Mouse (Mus musculus): ENCODE measurements around the gene 1810049J17Rik. TPM values are rescaled to one million over a fixed set of nuclear protein-coding genes. Genes with fewer than 3 reads are reported as not detected.

Gene 1810049J17Rik
- polyA plus RNA-seq, 1 experiment = not detected

DNA sequence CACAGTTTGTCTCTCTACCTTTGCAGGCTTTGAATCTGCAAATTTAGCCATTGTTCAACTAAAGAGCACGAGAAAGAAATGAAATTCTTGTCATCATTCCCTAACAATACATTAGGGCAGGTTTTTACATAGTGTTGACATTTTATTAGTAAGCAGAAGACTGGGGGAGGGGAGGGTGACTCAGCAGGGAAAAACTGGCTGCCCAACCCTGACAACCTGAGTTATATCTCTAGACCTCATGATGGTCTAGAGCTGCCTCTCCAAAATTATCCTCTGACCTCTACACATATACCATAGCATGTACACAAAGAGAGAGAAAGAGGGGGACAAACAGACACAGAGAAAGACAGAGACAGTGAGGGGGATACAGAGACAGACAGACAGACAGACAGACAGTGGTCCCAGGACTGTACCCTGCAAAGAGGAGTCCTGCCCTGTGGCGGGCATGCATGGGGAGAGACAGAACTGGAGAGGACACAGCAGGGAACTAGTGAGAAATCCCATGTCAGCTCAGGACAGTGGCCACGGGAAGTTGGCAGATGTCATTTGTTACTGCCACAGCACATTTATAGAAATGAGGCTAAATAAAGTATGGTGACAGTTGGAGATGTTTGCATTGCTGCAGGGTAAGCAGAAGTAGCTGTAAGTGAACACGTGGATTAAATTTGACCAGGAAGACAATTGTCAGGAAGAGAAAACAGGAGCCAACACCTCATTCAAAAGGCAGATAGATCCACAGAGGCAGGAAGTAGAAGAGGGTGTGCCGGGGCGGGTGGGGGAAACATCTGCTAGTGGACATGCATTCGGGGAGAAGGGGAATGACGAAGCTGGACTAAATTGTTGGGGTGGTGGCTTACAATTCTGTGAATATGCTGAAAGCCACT is 15.3 kb downstream of the 1810049J17Rik start:
- TF ChIP-seq CTCF (IDR thresholded peaks at IDR 0.05; ENCODE audit: insufficient read depth, low read depth, low read length) = no peak
- no peak for TF ChIP-seq POLR2A (IDR thresholded peaks at IDR 0.05; ENCODE audit: insufficient read depth, low read depth, low read length)
- H3K4me3 ChIP-seq (ENCODE audit: insufficient read depth, low read depth, low read length) = no peak overlapping the region
- no peaks in the 10 kb centered on the region for H3K4me1 ChIP-seq (ENCODE audit: control insufficient read depth, insufficient read depth, low read length)
- no peak overlapping the region for H3K27ac ChIP-seq (ENCODE audit: insufficient read depth, low read depth, low read length)
- 70% methylated on average over 8 of the region's 8 CpGs for WGBS

DNA sequence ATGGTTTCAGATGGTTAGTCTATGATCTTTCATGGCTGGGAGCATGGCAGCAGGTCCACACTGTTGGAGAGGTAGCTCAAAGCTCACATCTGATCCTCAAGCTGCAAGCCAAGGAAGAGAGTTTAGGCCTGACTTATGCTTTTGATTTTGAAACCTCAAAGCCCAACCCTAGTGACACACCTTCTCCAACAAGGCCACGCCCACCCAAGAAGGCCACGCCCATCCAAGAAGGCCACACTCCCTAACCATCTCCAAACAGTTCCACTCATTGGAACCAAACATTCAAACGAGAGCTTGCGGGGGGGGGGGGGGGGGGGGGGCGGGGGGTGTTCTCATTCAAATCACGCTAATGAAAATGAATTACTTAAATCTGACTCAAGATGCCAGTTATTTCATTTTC is 19.9 kb downstream of the 1810049J17Rik start:
- WGBS = 77% methylated on average over 6 of the region's 6 CpGs
- H3K4me3 ChIP-seq (ENCODE audit: insufficient read depth, low read depth, low read length) = no peak overlapping the region

GRCm38 (mm10) chr15:12298231-12298737 is 23.4 kb downstream of the 1810049J17Rik start:
- no peak overlapping the region for H3K4me3 ChIP-seq (ENCODE audit: insufficient read depth, low read depth, low read length)
- WGBS = 75% methylated on average over 7 of the region's 7 CpGs
- H3K27ac ChIP-seq (ENCODE audit: insufficient read depth, low read depth, low read length) = no peak overlapping the region
- no peaks in the 10 kb centered on the region for H3K4me1 ChIP-seq (ENCODE audit: control insufficient read depth, insufficient read depth, low read length)
- TF ChIP-seq POLR2A (IDR thresholded peaks at IDR 0.05; ENCODE audit: insufficient read depth, low read depth, low read length) = no peak
- TF ChIP-seq CTCF (IDR thresholded peaks at IDR 0.05; ENCODE audit: insufficient read depth, low read depth, low read length) = no peak

More for the DNA sequence above, 19.9 kb downstream of the 1810049J17Rik start:
- TF ChIP-seq POLR2A (IDR thresholded peaks at IDR 0.05; ENCODE audit: insufficient read depth, low read depth, low read length) (no peak), CTCF (IDR thresholded peaks at IDR 0.05; ENCODE audit: insufficient read depth, low read depth, low read length) (no peak)
- H3K4me1 ChIP-seq (ENCODE audit: control insufficient read depth, insufficient read depth, low read length) = no peaks in the 10 kb centered on the region
- no peak overlapping the region for H3K27ac ChIP-seq (ENCODE audit: insufficient read depth, low read depth, low read length)

DNA sequence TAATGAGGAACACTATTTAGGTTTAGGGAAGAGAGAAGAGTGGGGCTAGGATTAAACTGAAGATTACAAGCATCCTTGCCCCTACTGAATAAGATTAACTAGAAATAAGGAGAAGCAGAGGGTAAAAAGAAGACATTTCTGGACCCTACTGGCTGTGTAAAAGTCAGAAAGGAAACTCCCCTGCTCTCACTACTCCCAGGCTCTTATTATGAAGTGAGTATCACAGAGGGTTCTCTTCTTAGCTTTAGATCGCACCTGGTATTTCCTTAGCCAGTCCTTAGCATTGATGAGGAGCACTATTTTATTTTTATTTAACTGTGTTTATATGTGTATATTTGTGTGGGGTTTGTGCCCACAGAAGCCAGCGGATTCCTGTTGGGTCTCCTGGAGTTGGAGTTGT is 25.5 kb downstream of the 1810049J17Rik start:
- Histone ChIP-seq H3K4me3 (ENCODE audit: insufficient read depth, low read depth, low read length) (no peak overlapping the region), H3K27ac (ENCODE audit: insufficient read depth, low read depth, low read length) (no peak overlapping the region), H3K4me1 (ENCODE audit: control insufficient read depth, insufficient read depth, low read length) (no peaks in the 10 kb centered on the region)
- 72% methylated on average over 2 of the region's 2 CpGs for WGBS
- TF ChIP-seq CTCF (IDR thresholded peaks at IDR 0.05; ENCODE audit: insufficient read depth, low read depth, low read length) = no peak
- TF ChIP-seq POLR2A (IDR thresholded peaks at IDR 0.05; ENCODE audit: insufficient read depth, low read depth, low read length) = no peak

DNA sequence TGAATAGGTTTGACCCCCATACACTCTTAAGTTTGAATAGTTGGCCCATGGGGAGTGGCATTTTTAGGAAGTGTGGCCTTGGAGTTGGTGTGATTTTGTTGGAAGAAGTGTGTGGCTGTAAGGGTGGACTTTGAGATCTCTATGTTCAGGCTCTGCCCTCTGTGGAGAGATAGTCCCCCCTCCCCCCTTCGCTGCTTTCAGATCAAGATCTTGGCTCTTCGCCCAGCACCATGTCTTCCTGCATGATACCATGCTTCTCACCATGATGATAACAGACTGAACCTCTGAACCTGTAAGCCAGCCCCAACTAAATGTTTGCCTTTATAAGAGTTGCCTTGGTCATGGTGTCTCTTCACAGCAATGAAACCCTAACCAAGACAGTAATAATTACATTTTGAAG is 29.9 kb downstream of the 1810049J17Rik start:
- 87% methylated on average over 2 of the region's 2 CpGs for WGBS
- Histone ChIP-seq H3K4me1 (ENCODE audit: control insufficient read depth, insufficient read depth, low read length) (no peaks in the 10 kb centered on the region), H3K27ac (ENCODE audit: insufficient read depth, low read depth, low read length) (no peak overlapping the region), H3K4me3 (ENCODE audit: insufficient read depth, low read depth, low read length) (no peak overlapping the region)
- TF ChIP-seq POLR2A (IDR thresholded peaks at IDR 0.05; ENCODE audit: insufficient read depth, low read depth, low read length) (no peak), CTCF (IDR thresholded peaks at IDR 0.05; ENCODE audit: insufficient read depth, low read depth, low read length) (no peak)

DNA sequence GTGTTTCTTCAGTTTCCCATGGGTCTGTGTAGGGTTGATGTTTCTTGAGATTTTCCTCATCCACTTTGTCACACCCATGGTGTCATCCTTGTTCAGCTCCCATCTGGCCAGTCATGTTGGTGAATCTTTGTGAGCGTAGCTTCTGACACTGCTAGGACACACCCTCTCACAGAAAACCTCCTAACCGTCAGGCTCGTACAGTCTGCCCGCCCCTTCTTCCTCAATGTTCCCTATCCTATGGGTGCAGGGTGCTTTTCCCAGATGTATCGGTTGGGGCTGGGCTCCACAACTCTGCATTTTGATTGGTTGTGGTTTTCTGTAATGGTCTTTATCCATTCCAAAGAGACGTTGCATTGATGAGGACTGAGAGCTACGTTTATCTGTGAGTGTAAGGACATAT is 31.4 kb downstream of the 1810049J17Rik start:
- Histone ChIP-seq H3K27ac (ENCODE audit: insufficient read depth, low read depth, low read length) (no peak overlapping the region), H3K4me3 (ENCODE audit: insufficient read depth, low read depth, low read length) (no peak overlapping the region), H3K4me1 (ENCODE audit: control insufficient read depth, insufficient read depth, low read length) (no peaks in the 10 kb centered on the region)
- TF ChIP-seq POLR2A (IDR thresholded peaks at IDR 0.05; ENCODE audit: insufficient read depth, low read depth, low read length) (no peak), CTCF (IDR thresholded peaks at IDR 0.05; ENCODE audit: insufficient read depth, low read depth, low read length) (no peak)
- WGBS = 93% methylated on average over 7 of the region's 7 CpGs

- Histone ChIP-seq H3K4me3 (ENCODE audit: insufficient read depth, low read depth, low read length) (no peak overlapping the region), H3K4me1 (ENCODE audit: control insufficient read depth, insufficient read depth, low read length) (no peaks in the 10 kb centered on the region), H3K27ac (ENCODE audit: insufficient read depth, low read depth, low read length) (no peak overlapping the region)
- TF ChIP-seq POLR2A (IDR thresholded peaks at IDR 0.05; ENCODE audit: insufficient read depth, low read depth, low read length) (no peak), CTCF (IDR thresholded peaks at IDR 0.05; ENCODE audit: insufficient read depth, low read depth, low read length) (no peak)
- 56% methylated on average over 5 of the region's 5 CpGs for WGBS
Measured at GRCm38 (mm10) chr15:12285535-12285809, 36.2 kb downstream of the 1810049J17Rik start.

- Histone ChIP-seq H3K27ac (ENCODE audit: insufficient read depth, low read depth, low read length) (no peak overlapping the region), H3K4me1 (ENCODE audit: control insufficient read depth, insufficient read depth, low read length) (no peaks in the 10 kb centered on the region), H3K4me3 (ENCODE audit: insufficient read depth, low read depth, low read length) (no peak overlapping the region)
- 59% methylated on average over 6 of the region's 6 CpGs for WGBS
- no peak for TF ChIP-seq CTCF (IDR thresholded peaks at IDR 0.05; ENCODE audit: insufficient read depth, low read depth, low read length)
Measured at GRCm38 (mm10) chr15:12284794-12285534, 36.7 kb downstream of the 1810049J17Rik start.

- H3K4me3 ChIP-seq (ENCODE audit: insufficient read depth, low read depth, low read length) = no peak overlapping the region
- 94% methylated on average over 1 of the region's 1 CpGs for WGBS
- no peak for TF ChIP-seq CTCF (IDR thresholded peaks at IDR 0.05; ENCODE audit: insufficient read depth, low read depth, low read length)
- H3K27ac ChIP-seq (ENCODE audit: insufficient read depth, low read depth, low read length) = no peak overlapping the region
- no peaks in the 10 kb centered on the region for H3K4me1 ChIP-seq (ENCODE audit: control insufficient read depth, insufficient read depth, low read length)
Measured at GRCm38 (mm10) chr15:12279816-12280215, 41.9 kb downstream of the 1810049J17Rik start.
